Mouse (Mus musculus) ES-Bruce4 (cell line): Measurements from ENCODE around the gene Slc24a2. TPM values are rescaled to one million over a fixed set of nuclear protein-coding genes. Genes with fewer than 3 reads are reported as not detected.
A peak's percentile ranks its signal among the peaks of the same experiment; 100 is the strongest.

ENCODE experiments used
- H3K27ac ChIP-seq: 2 replicates; pipeline ENCODE4 v1.5.1; 2012; ENCODE audit warnings: low read length, inconsistent platforms; ENCODE audit not compliant: insufficient read depth
- H3K27me3 ChIP-seq: 2 replicates; pipeline ENCODE4 v1.6.1; 2012; ENCODE audit warnings: mild to moderate bottlenecking, low read length, inconsistent platforms; ENCODE audit not compliant: control insufficient read depth, poor library complexity, insufficient read depth, severe bottlenecking
- H3K36me3 ChIP-seq: 2 replicates; pipeline ENCODE4 v1.6.1; 2012; ENCODE audit warnings: inconsistent platforms, mild to moderate bottlenecking, low read length, moderate library complexity; ENCODE audit not compliant: control insufficient read depth, poor library complexity, insufficient read depth, severe bottlenecking
- H3K4me1 ChIP-seq: one replicate; pipeline ENCODE4 v1.8.1; 2011; ENCODE audit warnings: low read length; ENCODE audit not compliant: control insufficient read depth, insufficient read depth
- H3K4me3 ChIP-seq: 2 replicates; pipeline ENCODE4 v1.5.1; 2011; ENCODE audit warnings: low read depth, mild to moderate bottlenecking, low read length
- H3K9ac ChIP-seq: 2 replicates; pipeline ENCODE4 v1.6.1; 2012; ENCODE audit warnings: low read depth, mild to moderate bottlenecking, inconsistent platforms; ENCODE audit not compliant: poor library complexity, severe bottlenecking
- H3K9me3 ChIP-seq: replicated peaks from 2 replicates; pipeline ENCODE4 v1.6.1; 2012; ENCODE audit warnings: mild to moderate bottlenecking, low read length, inconsistent platforms; ENCODE audit not compliant: control insufficient read depth, poor library complexity, insufficient read depth, severe bottlenecking
- CTCF ChIP-seq: IDR thresholded peaks from one replicate; pipeline ENCODE4 v1.8.1; 2011; ENCODE audit warnings: low read depth, low read length
- EP300 ChIP-seq: IDR thresholded peaks from 2 replicates; pipeline ENCODE4 v1.6.1; 2011; ENCODE audit warnings: low read depth, low read length; ENCODE audit not compliant: insufficient read depth
- POLR2A ChIP-seq: IDR thresholded peaks from one replicate; pipeline ENCODE4 v1.8.1; 2011; ENCODE audit warnings: low read length; ENCODE audit not compliant: insufficient read depth
- polyA plus RNA-seq: library from polyadenylated mRNA; stranded (reverse); fragments of >200 nt; gene quantifications from 2 replicates; pipeline ENCODE4 v1.2.4, GENCODE M21; 2011; ENCODE audit warnings: low read depth; ENCODE audit not compliant: missing spikeins, insufficient read depth, insufficient read length

Gene Slc24a2
- polyA plus RNA-seq, 1 experiment, result not detected

DNA sequence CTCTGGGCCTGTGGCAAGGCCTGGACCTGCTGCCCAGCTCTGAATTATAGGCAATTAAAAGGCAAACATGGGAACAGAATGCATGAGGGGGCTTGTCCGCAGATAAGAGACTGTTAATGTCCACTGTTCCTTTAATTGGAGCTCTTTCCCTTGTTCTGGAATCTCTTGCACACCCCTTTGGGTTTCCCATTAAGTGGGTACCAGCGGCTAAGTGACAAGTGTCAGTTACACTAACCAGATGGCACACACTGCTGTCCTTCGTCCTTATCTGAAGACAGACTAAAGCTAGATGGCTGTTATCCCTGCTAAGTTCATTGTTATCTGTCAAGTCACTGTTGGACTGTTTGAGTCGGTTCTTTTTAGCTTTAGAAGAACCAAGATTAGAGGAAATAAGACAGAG lies 274.8 kb downstream of the Slc24a2 start:
- no peaks in the 10 kb centered on the region for H3K9me3 ChIP-seq
- no peak overlapping the region for H3K9ac ChIP-seq
- no peak overlapping the region for H3K4me3 ChIP-seq
- H3K4me1 ChIP-seq, result no peaks in the 10 kb centered on the region
- H3K27ac ChIP-seq, result no peak overlapping the region
- H3K27me3 ChIP-seq, result no peaks in the 10 kb centered on the region
- TF ChIP-seq POLR2A, result no peak
- H3K36me3 ChIP-seq, result no peaks in the 10 kb centered on the region

DNA sequence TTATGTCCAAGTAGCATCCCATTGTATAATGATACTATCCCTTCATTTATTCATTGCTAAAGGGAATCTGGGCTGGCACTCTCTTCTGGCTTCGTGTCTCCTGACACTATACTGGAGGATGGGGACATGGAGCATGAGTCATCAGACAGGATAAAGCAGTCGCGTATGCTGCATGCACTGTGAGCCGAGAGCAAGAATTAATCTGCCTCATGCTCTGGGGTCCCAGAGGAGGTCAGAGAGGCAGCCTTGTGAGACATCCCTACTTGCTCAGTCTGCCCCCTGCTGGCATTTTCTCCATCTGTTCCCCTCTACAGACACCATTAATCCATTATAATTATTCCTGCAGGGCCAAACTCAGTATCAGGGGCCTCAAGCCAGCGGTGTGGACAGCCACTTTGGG lies 276.8 kb downstream of the Slc24a2 start:
- H3K9ac ChIP-seq, result no peak overlapping the region
- TF ChIP-seq EP300, result no peak
- no peak for TF ChIP-seq POLR2A
- TF ChIP-seq CTCF, result peak; percentile 32

DNA sequence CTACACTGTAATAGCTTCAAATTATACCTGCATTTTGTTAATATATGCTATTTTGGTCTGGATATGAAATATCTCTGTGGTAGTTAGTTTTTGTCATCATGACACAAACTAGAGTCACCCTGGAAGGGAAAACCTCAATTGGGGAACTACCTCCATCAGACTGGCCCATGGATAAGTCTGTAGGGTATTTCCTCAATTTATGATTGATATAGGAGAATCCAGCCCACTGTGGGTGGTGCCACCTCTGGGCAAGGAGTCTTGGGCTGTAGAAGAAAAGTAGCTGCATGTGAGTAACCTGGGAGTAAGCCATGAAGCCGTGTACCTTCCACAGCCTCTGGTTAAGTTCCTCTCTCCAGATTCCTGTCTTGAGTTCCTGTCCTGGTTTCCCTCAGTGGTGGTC lies 281.5 kb downstream of the Slc24a2 start:
- TF ChIP-seq CTCF (no peak), EP300 (no peak), POLR2A (no peak)
- H3K4me1 ChIP-seq, result no peaks in the 10 kb centered on the region
- no peaks in the 10 kb centered on the region for H3K27me3 ChIP-seq
- H3K27ac ChIP-seq, result no peak overlapping the region
- no peak overlapping the region for H3K4me3 ChIP-seq
- H3K9me3 ChIP-seq, result no peaks in the 10 kb centered on the region
- no peaks in the 10 kb centered on the region for H3K36me3 ChIP-seq
- no peak overlapping the region for H3K9ac ChIP-seq

More for the DNA sequence above, 276.8 kb downstream of the Slc24a2 start:
- Histone ChIP-seq H3K36me3 (no peaks in the 10 kb centered on the region), H3K4me3 (no peak overlapping the region), H3K27me3 (no peaks in the 10 kb centered on the region), H3K4me1 (no peaks in the 10 kb centered on the region), H3K27ac (no peak overlapping the region), H3K9me3 (no peaks in the 10 kb centered on the region)

DNA sequence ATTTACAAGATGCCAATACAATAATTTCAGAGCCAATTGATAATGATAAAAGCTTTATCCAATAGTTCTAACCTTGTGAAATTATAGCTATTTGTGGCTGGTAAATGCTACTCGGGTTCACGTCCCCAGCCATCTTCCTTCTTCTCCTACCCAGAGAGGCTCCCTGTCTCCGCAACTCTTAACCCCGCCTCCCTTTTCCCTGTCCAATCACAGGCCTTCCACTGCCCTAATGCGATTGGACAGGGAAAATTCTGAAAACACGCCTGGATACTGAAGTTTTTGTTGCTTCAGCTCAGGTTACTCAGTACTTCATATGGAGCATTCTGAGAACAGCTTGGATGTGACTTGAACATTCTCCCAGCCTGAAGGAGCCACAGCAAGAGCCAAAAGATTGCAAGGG lies 287.0 kb downstream of the Slc24a2 start:
- H3K27me3 ChIP-seq, result no peaks in the 10 kb centered on the region
- H3K9ac ChIP-seq, result 0 out of 2 replicates have a peak overlapping the region, but pooled peaks have one; percentile 18
- no peaks in the 10 kb centered on the region for H3K36me3 ChIP-seq
- H3K27ac ChIP-seq, result no peak overlapping the region
- no peaks in the 10 kb centered on the region for H3K9me3 ChIP-seq
- no peak for TF ChIP-seq POLR2A
- TF ChIP-seq CTCF, result no peak
- no peak for TF ChIP-seq EP300
- no peaks in the 10 kb centered on the region for H3K4me1 ChIP-seq
- no peak overlapping the region for H3K4me3 ChIP-seq

DNA sequence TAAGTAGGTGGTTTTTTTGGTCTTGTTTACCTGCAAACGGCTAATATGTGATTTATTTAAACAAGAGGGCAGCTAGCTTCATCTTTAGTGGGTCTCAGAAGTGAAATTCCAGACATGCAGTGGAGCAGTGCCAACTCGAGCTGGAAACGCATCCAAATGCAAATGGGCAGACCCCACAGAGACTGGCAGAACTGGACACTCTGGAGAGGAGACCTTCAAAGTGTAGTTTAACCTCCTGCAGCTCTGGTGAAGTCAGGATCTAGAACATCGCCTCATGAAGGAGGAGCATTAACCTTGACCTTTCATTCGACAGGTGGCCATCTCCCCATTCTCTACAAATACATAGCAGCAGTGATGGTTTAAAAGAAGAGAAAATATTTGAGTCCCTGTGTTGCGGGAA lies 287.6 kb downstream of the Slc24a2 start:
- TF ChIP-seq EP300, result no peak
- TF ChIP-seq CTCF, result no peak
- no peak for TF ChIP-seq POLR2A
- H3K9ac ChIP-seq, result 0 out of 2 replicates have a peak overlapping the region, but pooled peaks have one; percentile 18
- no peaks in the 10 kb centered on the region for H3K27me3 ChIP-seq
- no peaks in the 10 kb centered on the region for H3K4me1 ChIP-seq
- no peak overlapping the region for H3K27ac ChIP-seq
- H3K9me3 ChIP-seq, result no peaks in the 10 kb centered on the region
- peak overlapping the region; percentile 64 for H3K4me3 ChIP-seq
- H3K36me3 ChIP-seq, result no peaks in the 10 kb centered on the region

DNA sequence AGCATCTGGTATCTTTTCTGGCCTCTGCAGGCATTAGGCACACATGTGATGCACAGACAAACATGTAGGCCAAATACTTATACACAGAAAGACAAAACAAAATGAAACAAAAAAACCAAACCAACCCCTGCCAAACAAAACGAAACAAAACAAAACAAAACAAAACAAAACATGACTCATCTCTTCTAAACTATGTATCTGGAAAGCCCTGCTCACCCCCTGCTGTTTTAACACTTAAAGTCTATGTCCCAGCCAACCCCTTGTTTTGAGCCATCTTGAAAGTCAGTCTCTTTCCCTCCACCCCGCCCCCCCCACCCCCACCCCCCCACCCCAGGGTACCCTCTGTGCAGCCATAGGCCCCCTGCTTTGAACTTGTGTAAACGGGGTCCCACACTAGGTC lies 293.6 kb downstream of the Slc24a2 start:
- no peak for TF ChIP-seq EP300
- no peak for TF ChIP-seq CTCF
- TF ChIP-seq POLR2A, result no peak
- no peaks in the 10 kb centered on the region for H3K9me3 ChIP-seq
- H3K4me1 ChIP-seq, result no peaks in the 10 kb centered on the region
- no peak overlapping the region for H3K27ac ChIP-seq
- peaks cover 16% of the 10 kb centered on the region for H3K36me3 ChIP-seq
- no peaks in the 10 kb centered on the region for H3K27me3 ChIP-seq
- no peak overlapping the region for H3K9ac ChIP-seq
- H3K4me3 ChIP-seq, result no peak overlapping the region
